Mouse (Mus musculus) heart, postnatal 4 days (tissue): ENCODE data around the gene 5730409E04Rik. TPM values are rescaled to one million over a fixed set of nuclear protein-coding genes. Genes with fewer than 3 reads are reported as not detected.

Source experiments
- DNase-seq: peaks from one replicate; pipeline ENCODE4 v3.0.0; 2021
- microRNA-seq, 2 experiments: library from miRNA; unstranded; fragments of <30 nt; microRNA quantifications; one replicate each; pipeline ENCODE4 v1.2.0; 2021 to 2022
- total RNA-seq, 2 experiments: library from RNA; stranded (reverse); gene quantifications; 2 replicates each; pipeline ENCODE4 v1.2.3; 2021

Gene 5730409E04Rik
- total RNA-seq, 2 experiments from 2014 or later = 6.1 to 6.6 TPM

DNA sequence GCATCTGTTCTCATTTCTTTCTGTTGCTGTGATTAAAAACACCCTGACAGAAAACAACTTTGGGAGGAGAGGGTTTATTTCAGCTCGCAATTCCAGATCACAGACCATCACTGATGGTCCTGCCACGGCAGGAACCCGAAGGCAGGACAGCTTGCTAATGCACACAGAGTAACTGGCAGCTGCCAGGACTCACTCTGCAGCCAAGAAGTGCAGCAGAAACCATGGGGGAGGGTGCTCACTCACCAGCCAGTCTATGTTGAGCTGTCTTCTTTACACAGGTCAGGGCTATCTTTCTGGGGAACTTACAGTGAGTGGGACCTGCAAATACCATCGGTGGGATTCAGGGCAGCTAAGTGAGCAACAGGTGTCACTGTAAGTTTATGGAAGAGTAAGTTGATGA is 27.8 kb downstream of the 5730409E04Rik start:
- no peak for DNase-seq

DNA sequence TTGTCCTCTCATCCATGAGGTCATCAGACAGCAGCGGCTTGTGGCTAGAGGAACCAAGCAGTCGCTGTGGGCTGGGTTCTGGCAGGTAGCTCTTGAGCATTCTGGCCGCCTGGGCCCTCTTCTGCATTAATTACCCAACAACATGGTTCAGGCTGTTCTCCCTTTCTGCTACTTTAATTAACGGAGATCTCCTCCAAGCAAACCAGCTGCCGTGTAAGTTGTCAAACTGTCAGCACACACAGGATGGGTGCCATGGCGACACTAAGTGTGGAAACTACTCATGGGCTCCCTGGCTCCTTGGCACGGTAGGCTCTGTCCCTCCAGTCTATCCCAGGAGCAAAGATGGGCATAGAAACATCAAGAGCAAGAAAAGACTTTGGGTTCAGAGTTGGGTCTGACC is 29.7 kb downstream of the 5730409E04Rik start:
- no peak for DNase-seq

DNA sequence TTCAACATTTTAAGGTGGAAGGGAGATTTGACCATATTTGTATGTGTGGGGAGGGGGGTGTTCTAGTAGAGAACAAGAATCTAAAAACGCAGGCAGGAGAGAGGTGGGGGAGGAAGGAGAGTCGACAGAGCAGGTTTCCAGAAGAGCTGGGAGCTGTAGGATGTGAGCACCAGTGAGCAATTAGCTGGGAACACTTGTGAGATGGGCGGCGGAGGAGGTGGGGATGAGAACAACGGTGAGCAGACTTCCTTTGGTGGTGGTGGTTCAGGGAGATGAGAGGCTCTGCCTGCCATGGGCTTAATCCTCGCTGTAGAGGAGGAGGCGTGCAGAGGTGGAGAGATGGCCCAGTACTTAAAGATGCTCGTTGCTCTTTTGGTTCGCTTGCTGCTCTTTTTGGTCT is 32.3 kb downstream of the 5730409E04Rik start:
- no peak for DNase-seq

DNA sequence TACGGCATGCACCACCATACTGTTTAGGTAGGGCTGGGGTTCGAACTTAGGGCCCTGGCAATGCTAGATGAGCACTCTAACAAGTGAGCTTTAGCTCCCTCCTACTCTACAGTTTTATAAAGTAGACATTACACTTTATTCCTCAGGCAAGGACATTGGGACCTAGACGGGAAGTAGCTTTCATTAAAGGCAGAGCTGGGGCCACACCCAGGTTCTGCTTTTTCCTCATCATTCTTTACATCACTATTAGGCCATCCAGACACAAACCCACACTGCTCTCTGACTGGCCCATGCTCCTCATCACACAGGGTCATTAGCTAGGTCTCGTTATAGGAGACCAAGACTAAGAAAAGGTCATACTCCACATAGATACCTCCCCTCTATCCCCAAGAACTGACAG is 34.2 kb downstream of the 5730409E04Rik start:
- DNase-seq = no peak

DNA sequence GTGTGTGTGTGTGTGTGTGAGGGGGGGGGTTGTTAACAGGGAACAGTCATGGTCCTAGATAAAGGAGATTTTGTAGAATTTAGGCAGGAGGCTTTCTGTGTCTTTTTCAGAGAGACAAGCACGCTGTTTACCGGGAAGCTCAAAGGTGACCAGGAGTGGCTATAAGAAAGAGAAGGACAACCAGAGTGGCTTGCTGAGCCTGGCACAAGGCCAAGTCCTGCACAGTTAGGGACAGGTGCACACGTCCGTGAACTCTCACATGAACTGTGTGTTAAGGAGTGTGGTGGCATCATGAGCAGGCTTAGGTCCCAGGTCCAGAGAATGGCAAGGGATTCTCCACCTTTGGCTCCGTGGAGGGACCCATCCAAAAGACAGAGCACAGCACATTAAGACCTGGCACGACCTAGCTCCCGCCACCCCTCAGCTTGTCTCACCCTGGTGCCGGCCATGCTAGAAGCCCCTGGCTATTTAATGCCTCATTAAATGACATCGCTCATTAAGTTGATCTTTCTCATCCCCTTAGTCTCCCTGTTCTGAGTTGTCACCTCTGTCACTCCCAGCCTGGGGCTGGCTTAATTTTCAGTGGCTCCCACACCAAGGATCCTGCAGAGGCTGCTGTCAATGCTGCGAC is 34.8 kb downstream of the 5730409E04Rik start:
- no peak for DNase-seq

DNA sequence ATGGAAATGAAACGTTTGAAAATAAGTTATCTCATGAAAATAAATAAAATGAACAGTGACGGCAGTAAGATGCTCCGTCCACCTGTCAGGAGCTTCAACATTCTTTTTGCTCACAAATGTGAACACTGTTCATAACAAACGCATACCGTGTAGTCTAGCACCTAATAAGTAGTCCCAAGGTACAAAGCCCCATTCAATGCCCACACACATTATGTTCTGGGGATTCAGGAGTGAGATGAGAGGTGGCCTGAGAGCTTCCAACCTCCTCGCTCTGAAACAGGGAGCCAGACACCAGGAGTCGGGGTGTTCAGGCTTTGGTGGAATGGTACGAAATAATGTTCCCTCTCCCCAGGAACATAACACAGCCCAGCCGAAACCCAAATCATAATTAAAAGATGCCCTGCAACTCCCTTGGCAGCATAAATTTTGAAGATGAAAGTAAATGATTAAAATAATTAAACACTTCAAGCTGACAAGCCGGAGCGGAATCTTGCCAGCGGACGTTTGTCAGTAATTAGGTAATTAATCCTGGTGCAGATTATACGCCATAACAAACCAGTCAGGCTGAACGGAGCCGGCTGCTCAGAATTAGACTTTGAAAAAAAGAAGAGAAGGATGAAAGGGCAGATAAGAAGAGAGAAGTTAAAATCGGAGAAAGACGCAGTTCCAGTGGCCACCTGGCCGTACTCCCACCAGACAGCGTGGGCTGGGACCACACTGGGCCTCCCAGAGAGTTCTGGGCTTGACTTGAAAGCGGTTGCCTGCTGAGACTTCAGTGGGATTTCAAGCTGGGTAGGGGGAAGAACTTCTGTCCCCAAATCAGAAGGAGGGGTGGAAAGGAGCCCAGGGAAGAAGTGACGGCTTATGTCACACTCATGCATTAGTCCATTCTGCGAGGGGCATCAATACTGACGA is 38.6 kb downstream of the 5730409E04Rik start:
- no peak for DNase-seq

DNA sequence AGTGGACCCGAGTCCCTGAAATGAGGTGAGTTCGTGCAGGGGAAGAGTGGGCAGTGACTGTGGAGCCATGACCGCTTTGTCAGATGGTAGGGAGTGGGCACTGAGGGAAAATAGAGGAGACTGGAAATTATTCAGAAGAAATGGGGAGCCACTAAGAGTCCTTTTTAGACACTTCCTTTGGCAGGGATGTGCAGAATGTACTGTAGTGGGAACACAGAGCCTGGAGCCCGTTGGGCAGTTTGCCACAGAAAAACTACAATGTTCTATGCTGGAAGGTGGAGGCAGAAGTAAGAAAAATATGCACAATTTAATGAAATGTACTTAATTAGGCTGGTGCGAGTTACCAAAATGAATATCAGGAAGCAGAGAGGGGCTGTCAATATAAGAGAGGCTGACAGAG is 43.5 kb downstream of the 5730409E04Rik start:
- no peak for DNase-seq

DNA sequence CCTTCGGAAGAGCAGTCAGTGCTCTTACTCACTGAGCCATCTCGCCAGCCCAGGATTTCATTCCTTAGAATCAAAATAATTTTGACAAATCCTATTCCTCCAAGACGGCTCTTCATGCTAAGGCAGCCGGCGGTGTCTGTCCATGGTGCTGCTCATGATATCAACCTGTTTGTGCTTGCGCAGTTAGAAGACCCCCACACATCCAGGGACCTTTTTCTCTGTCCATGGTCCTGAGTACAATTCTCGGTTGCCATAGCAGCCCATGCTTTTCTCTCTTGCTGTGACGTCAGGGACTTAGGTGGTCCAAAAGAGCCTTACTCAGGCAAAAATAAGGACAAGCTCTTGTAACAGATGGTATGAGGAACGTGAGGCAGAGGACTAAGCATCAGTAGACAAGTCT is 45.7 kb downstream of the 5730409E04Rik start:
- DNase-seq = peak; percentile 58

DNA sequence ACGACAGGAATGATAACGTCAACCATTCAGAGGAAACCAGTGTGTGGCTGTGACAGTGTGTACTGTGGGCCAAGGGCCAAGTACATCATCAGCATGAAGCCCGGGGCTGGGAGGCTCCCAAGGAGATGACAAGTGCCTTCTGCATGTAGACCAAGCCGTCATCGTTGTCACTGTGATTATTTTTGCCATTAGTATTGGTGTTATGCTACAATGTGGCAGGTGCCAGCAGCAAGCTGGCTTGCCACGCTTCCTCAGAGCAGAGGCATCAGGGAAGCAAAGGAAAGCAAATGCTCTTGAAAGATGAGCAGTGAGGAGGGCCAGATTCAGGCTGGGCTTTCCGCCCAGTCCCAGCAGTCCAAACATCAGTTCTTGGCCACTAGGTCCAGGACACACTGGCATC is 51.6 kb downstream of the 5730409E04Rik start:
- no peak for DNase-seq

Small RNA genes within 50 kb of the gene (microRNA-seq; reads per million reads assigned to microRNA genes)
- gene Mir7119 = 0.20 to 1.7 reads per million in 2 experiments

Other genes starting within 250 kb of the 5730409E04Rik start
- 10 to 100 TPM; 13.2 to 14.2 TPM for gene Ago3, start 180.3 kb upstream of the 5730409E04Rik start, total RNA-seq
- 10 to 100 TPM; 16.1 to 18.2 TPM for gene Ago1, start 141.2 kb upstream of the 5730409E04Rik start, total RNA-seq
- gene Ago4, start 76.3 kb upstream of the 5730409E04Rik start, total RNA-seq = 1 to 10 TPM; 3.5 to 3.8 TPM
- 10 to 100 TPM; 18.3 to 21.7 TPM for gene Clspn, start 52.9 kb upstream of the 5730409E04Rik start, total RNA-seq
- 100 to 1,000 TPM; 161 to 162 TPM for gene Psmb2, start 67.8 kb downstream of the 5730409E04Rik start, total RNA-seq
- gene Tfap2e, start 126.4 kb downstream of the 5730409E04Rik start, total RNA-seq = not detected
- 10 to 100 TPM; 17.5 to 18.3 TPM for gene Ncdn, start 143.6 kb downstream of the 5730409E04Rik start, total RNA-seq
- 10 to 100 TPM; 21.3 to 22.8 TPM for gene AU040320, start 143.7 kb downstream of the 5730409E04Rik start, total RNA-seq